Mouse (Mus musculus): ENCODE measurements at regions not wholly inside any gene's neighbourhood (a gene's known extent, or its start where the extent isn't known, plus 50 kb on each side); places are given as distances from the start of the nearest gene placed in this dataset.

DNA sequence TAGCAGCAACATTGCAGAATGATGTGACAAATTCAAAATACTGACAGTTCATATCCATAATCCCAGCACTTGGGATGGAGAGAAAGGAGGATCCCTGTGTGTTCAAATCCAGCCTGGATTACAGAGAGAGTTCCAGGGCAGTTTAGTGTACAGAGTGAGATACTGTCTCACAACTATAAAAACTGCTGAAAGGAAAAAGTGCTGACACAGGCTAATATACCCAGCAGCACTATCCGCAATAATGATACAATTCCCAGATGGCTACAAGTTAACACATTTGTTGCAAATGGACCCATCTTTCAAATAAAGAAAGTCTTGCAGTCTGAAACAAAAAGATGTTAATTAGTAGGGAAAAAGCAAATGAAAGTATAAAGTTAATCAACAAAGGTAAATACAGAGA is 510.9 kb downstream of the Synb start:
- no peak for DNase-seq

DNA sequence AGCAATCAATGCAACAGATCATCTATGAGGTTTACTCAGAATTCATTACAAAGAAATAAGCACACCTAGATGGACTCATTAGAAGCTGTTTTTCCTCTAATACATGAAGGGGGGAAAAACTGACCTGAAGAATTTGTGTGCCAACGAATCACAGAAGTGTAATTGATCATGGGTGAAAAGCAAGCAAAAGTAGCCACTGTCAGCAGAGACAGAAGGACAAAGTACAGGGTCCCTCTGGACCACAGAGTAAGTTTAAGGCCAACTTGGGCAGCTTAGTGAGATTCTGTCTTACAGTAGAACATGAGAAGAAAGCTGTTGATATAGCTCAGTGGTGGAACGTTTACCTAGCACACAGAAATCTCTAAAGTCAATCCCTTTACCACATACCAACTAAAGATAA is 523.7 kb downstream of the Synb start:
- no peak for DNase-seq

DNA sequence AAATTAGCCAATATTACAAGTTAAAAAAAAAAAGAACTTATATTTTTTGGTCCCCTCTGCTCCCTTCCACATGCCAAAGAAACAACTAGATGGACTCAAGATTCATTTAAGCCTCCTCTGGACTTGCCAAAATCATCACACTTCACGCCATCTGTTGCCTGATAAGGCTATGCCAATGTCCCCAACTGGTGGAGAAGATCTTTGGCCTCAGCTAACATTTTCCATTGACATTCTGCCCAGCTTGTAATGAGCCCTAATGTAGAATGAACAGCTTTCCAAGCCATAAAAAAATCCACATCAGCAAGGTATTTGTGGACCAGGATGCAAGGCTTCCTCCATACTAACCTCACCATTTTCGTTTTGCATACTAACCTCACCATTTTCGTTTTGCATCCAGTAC is 531.2 kb downstream of the Synb start:
- DNase-seq, result peak; percentile 76

DNA sequence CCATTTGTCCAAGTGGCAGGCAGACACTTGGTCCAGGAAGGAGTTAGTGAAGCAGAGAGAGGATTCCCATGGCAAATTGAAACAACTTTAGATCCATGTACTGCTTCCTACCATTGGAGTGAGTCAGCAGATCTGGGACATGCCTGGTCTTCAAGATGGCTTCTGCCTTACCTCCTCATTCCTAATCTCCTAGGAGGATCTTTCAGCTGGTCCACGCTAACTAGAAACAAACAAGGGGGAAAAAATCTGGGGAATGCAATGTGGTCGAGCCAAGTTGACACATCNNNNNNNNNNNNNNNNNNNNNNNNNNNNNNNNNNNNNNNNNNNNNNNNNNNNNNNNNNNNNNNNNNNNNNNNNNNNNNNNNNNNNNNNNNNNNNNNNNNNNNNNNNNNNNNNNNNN is 549.4 kb downstream of the Synb start:
- no peak for DNase-seq

DNA sequence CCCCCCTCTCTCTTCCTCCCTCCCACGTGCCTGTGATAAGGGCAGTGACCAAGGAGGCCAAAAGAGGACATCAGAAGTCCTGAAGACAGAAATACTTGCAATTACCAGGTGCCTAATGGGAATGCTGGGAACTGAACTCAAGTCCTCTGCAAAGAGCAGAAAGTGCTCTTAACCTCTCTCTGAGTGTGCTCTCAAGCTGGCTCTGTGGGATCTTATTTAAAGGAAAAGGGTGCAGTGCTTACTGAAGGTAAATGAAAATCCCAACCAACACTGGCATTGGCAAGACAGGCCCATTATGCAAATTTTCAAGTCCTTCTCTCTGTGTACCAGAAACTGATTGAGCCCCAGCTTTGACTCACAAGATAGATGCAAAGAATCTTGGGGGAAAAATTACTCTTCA is 555.6 kb downstream of the Synb start:
- DNase-seq, result no peak

DNA sequence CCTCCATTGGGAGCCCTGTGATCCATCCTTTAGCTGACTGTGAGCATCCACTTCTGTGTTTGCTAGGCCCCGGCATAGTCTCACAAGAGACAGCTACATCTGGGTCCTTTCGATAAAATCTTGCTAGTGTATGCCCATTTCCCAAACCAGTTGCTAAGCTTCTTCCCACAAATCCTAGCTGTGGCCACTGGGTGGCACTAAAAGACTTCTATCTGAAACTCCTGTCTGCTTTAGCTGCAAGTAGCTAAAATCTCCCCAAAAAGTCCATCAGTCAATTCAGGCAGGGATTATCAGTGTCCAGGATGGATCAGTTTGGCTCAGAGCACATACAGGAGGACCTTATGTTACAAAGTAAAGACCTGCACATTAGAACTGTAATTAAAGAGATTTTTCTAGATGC is 558.3 kb downstream of the Synb start:
- DNase-seq, result peak; percentile 73

DNA sequence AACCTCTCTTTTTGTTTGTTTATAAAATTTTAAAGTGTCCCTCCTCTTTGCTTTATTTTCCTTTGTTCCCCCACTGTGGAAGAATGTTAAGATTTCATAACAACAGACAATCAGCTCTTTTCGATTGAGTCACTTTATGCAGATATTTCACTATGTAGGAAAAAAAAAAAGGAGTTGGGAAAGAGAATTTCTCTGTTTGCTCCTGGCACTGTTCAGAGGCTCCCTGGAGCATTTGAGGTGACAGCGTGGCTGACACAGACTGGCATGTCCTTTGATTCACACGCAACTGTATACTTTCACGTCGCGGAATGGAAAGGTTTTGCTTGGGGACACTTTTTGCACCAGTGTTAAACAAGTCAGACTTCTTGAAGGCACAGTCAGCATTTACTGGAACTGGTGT is 572.9 kb downstream of the Synb start:
- DNase-seq, result no peak

DNA sequence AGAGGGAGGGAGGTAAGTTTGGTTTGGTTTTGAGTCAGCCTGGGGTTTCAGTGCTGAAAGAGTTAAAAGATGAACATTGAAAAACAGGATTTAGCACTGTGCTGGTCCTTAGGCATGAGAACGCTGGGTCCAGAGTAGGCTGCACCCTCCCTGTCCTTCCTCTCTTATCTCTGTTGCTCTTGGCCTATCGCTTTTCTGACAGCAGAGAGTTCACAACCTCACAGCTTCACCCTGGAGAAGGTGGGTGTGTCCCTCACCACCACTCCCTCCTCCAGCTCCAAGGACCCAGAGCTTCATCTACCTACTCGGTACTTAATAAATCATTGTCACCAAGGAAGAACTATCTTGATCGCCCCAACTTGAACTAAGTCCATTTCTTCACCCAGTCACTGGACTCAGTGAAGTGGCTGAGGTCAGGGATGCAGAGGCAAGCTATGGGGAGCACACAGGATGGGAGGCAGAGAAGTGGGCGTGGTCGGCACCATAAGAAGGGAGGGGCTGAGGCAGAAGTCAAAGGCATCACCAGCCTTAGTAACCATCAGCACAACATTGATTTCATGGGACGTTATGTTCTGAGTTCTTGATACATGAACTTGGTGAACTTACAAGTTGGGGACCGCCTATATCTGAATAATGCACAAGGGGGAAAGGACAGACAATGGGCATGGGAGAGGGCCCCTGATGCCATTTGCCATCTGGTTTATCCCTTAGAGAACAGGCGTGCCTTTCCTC is 574.5 kb downstream of the Synb start:
- DNase-seq, result no peak

DNA sequence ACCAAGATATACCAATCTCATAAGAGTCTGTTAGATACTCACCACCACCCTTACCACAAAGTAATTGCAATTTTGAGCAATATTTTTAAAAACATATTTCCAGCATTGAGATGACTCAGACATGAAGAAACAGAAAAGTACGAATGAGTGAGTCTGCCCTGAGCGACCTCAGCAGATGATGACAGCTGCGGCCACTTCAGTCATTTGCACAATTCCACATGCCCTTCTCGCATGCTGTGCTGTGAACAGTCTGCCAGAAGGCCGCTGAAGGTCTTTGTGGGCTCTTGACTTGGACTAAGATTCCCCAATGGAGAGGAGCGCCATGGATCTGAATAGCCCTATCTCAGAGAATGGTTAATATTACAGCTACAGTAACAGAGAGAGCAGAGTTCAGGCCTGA is 575.3 kb downstream of the Synb start:
- DNase-seq, result no peak
